Mouse (Mus musculus) embryonic fibroblast, embryonic 13.5 days (primary cell): Measurements from ENCODE around the gene Slc35c1. TPM values are rescaled to one million over a fixed set of nuclear protein-coding genes. Genes with fewer than 3 reads are reported as not detected.

Experiments used
- H3K27ac ChIP-seq: 2 replicates; pipeline ENCODE4 v1.5.1; 2012; ENCODE audit warnings: low read length, control low read depth, inconsistent platforms; ENCODE audit not compliant: insufficient read depth
- H3K4me1 ChIP-seq: 2 replicates; pipeline ENCODE4 v1.6.1; 2011; ENCODE audit warnings: low read length; ENCODE audit not compliant: control insufficient read depth, insufficient read depth
- H3K4me3 ChIP-seq: 2 replicates; pipeline ENCODE4 v1.5.1; 2011; ENCODE audit warnings: mild to moderate bottlenecking, control low read depth, low read length; ENCODE audit not compliant: insufficient read depth
- CTCF ChIP-seq: IDR thresholded peaks from 2 replicates; pipeline ENCODE4 v1.5.1; 2011; ENCODE audit warnings: mild to moderate bottlenecking, control low read depth, low read length, moderate library complexity, borderline replicate concordance; ENCODE audit not compliant: insufficient read depth
- POLR2A ChIP-seq: IDR thresholded peaks from 2 replicates; pipeline ENCODE4 v1.6.1; 2011; ENCODE audit warnings: low read depth, mild to moderate bottlenecking, control low read depth, low read length, moderate library complexity
- polyA plus RNA-seq: library from polyadenylated mRNA; stranded (reverse); fragments of >200 nt; gene quantifications from 2 replicates; pipeline ENCODE4 v1.2.4, GENCODE M21; 2011; ENCODE audit warnings: low read depth; ENCODE audit not compliant: missing spikeins, insufficient read length

The Slc35c1 gene
- polyA plus RNA-seq, 1 experiment = 12.9 TPM

- Histone ChIP-seq H3K4me3 (no peak overlapping the region), H3K4me1 (no peaks in the 10 kb centered on the region), H3K27ac (no peak overlapping the region)
- TF ChIP-seq POLR2A = no peak
- TF ChIP-seq CTCF = no peak
Measured at GRCm38 (mm10) chr2:92411705-92412104, 48.6 kb downstream of the Slc35c1 start.

GRCm38 (mm10) chr2:92408309-92409045, 51.9 kb downstream of the Slc35c1 start:
- no peak overlapping the region for H3K27ac ChIP-seq
- H3K4me3 ChIP-seq = no peak overlapping the region
- no peak for TF ChIP-seq CTCF
- TF ChIP-seq POLR2A = no peak

GRCm38 (mm10) chr2:92405687-92406086, 54.7 kb downstream of the Slc35c1 start:
- Histone ChIP-seq H3K4me1 (no peaks in the 10 kb centered on the region), H3K27ac (no peak overlapping the region), H3K4me3 (no peak overlapping the region)
- no peak for TF ChIP-seq POLR2A
- no peak for TF ChIP-seq CTCF

More at GRCm38 (mm10) chr2:92408309-92409045, 51.9 kb downstream of the Slc35c1 start:
- no peaks in the 10 kb centered on the region for H3K4me1 ChIP-seq

- Histone ChIP-seq H3K4me3 (no peak overlapping the region), H3K27ac (no peak overlapping the region), H3K4me1 (no peaks in the 10 kb centered on the region)
- TF ChIP-seq POLR2A (no peak), CTCF (no peak)
Measured at GRCm38 (mm10) chr2:92404737-92405136, 55.6 kb downstream of the Slc35c1 start.

- H3K4me3 ChIP-seq = no peak overlapping the region
- no peak overlapping the region for H3K27ac ChIP-seq
- no peaks in the 10 kb centered on the region for H3K4me1 ChIP-seq
- TF ChIP-seq POLR2A (no peak), CTCF (no peak)
Measured at GRCm38 (mm10) chr2:92403776-92404319, 56.5 kb downstream of the Slc35c1 start.

Other genes starting within 250 kb of the Slc35c1 start
- gene Pex16, start 85.9 kb downstream of the Slc35c1 start, polyA plus RNA-seq = 6.1 and 6.7 TPM in 2 replicates
- not detected in 2 replicates for gene Large2, start 85.7 kb downstream of the Slc35c1 start, polyA plus RNA-seq
- gene 1700029I15Rik, start 78.0 kb downstream of the Slc35c1 start, polyA plus RNA-seq = 0.83 and 0.98 TPM in 2 replicates
- gene Mapk8ip1, start 59.3 kb downstream of the Slc35c1 start, polyA plus RNA-seq = 7.1 and 8.6 TPM in 2 replicates
- 14.2 and 16.7 TPM in 2 replicates for gene Cry2, start 26.5 kb downstream of the Slc35c1 start, polyA plus RNA-seq
- 5.3 and 8.6 TPM in 2 replicates for gene Chst1, start 139.2 kb upstream of the Slc35c1 start, polyA plus RNA-seq